Mouse (Mus musculus): ENCODE measurements around the gene Dgcr8.

Dgcr8 gene

GRCm38 (mm10) chr16:18250231-18250630 is 38.8 kb downstream of the Dgcr8 start:
- intact Hi-C loops (cut with DNase I): loop anchor here (5.0 kb wide), 1 partner anchor 37 kb away; the partner anchor contains the start of gene Dgcr8

- intact Hi-C loops (cut with DNase I): no loop called here
Measured at GRCm38 (mm10) chr16:18249364-18249967, 39.6 kb downstream of the Dgcr8 start.

- intact Hi-C loops (cut with DNase I): loop anchor here (1.0 kb wide), 1 partner anchor 13 kb away; the partner anchor contains the start of gene Zdhhc8
Measured at GRCm38 (mm10) chr16:18248433-18249363, 40.3 kb downstream of the Dgcr8 start, which contains the start of the genes Trmt2a and Ranbp1. Gene Trmt2a (plus strand): TSS chr16:18248679. Gene Ranbp1 (minus strand): TSS chr16:18248732.

DNA sequence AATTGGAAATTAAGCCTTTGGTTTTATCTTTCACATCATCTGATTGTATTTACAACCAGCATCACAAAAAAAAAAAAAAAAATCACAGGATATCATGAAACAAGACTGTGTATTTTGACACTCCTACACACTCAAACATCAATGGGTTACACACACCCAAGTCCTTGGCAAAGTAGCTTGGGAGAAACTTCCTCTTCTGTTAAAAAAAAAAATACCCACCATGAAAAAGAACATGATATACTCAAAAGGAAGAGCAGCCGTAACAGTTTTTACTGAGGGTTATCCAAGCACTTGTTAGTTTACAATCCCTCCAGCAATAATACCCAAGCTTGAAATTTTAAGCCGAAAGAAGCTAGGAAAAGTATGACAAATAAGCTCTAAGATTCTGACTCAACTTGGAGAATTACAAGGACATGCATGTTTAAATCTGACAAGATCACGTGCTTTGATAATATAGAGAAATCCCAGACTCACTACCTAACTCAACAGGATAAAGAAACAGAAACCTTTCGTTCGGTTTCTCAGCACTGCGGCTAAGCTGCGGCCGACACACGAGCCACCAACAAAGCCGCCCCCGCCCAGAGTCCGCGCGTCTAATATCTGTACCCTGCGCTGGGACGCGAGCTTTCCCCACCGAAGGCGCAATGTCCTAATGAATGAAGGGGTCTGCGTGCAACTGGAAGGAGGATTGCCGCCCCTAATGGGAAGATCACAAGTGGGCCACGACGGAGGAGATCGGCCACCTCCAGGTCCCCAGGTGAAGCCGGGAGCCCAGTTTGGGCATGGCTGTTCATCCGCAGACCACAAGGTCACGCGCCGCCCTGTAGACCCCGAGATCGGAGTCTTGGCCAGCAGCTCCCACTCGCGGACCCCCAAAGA is 41.3 kb downstream of the Dgcr8 start:
- intact Hi-C loops (cut with DNase I): loop anchor here (1.0 kb wide), 1 partner anchor 12 kb away; the partner anchor contains the start of gene Zdhhc8

DNA sequence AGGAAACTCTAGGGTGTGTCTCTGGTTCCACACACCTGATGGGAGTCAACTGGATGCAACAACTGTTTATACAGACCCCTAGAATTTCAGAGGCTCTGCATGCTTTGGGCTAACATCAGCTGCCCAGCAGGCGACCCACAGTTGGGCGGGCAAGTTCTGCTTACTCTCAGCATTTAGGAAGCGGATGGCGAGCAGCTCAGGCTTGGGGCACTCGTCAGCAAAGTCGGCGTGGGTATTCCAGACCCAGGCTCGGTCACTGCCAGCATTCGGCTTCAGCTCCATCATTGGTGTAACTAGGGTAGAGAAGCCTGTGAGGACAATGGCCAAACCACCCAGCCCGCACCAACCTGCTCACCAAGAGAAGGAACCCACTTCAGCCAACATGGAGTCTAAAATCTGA is 47.5 kb downstream of the Dgcr8 start:
- intact Hi-C loops (cut with DNase I): no loop called here

DNA sequence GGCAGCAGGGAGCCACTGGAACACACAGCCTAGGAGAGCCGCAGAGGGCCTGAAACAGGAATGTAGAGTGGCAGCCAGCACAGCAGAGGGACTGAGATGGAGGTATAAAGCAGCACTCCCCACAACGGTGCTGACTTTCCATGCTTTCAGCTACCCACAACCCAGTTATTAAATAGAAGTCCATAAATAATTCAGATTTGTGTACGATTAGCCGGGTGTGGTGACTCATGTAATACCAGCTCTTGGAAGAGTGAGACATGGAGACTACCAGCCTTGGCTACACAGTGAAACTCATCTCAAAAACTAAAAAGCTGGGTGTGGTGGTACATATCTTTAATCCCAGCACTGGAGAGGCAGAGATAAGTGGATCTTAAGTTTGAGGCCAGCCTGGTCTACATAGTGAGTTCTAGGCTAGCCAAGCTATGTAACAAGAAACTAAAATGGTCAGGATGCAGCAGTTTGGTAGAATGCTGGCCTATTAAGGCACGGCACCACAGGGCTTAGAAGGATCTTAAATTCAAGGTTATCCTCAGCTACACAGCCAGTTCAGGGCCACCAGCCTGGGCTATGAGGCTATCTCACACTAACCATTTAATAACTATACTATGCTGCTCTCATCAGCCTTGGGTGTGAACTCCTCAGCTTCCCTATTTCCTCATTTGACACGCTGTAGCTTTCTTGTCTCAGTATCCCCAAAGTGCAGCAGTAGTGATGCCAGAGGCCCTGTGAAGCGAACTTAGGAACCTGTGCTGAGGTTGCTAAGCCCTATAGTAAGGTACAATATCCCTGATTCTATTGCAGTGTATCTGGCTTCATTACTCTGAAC is 52.2 kb downstream of the Dgcr8 start:
- intact Hi-C loops (cut with DNase I): no loop called here

DNA sequence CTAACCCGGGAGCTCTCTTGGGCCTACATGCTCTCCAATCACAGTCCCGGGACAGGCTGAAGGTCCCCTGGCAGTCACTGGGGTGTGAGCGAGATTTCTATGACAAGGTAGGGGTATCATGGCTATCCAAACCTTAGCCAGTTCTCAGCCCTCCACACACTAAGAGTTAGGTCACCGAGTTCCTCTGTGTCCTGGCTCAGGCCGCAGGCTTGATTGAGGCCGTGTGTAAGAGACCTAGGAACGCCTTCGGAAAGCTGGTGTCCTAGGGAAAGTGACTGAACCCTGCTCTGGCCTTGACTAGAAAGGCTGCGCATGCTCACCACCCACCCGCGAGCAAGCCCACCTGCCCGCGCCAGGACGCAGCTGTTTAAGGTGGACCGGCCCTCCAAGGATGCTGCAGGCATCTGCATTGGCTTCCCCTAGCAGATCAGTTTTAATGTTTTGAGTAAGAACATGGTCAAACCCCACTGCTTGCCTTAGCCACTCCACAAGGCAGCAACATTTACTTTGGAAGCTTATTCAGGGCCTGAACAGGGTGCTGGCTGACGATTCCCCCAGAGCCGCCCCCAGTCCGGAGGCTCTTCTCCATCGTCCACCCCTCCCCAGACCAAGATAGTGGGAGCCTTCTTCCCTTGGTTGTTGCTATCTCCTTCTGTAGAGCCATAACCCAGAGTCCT is 53.5 kb downstream of the Dgcr8 start:
- intact Hi-C loops (cut with DNase I): loop anchor here (1.0 kb wide), 1 partner anchor 13 kb away; the partner anchor contains the start of genes Ranbp1 and Trmt2a

DNA sequence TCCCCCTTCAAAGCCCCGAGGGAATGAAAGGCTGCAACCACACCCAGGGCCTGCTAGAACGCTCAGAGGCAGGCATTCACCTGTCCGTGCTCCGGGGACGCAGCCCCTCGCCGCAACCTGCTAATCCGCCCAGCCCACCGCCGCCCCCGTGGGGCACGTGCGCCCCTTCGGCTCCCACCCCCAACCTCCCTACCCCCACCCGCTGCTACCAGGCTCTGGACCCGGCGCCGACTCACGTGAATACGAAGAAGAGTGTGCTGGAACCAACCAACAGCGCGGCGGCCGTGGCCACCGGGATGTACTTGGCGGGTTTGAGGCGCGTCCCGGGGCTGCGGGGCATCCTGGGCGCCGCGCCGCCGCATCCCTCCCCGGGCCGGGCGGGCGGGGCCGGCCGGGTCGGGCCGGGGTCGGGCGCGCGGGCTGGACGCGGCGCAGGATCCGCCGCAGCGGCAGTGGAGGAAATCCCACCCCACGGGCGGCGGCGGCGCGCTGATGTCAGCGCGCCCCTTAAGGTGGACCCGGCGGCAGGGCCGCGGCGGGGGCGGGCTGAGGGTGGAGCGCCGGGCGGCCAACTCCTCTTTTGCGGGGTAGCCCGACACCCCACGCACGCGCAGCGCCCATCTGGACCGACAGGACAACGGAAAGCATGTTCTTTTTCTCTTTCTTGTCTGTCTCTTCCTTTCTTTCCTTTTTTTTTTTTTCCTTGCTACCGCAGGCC is 54.2 kb downstream of the Dgcr8 start, which contains the start of gene Zdhhc8:
Gene Zdhhc8 (minus strand): TSS at position 466 of the 718 bp plus-strand sequence.
- intact Hi-C loops (cut with DNase I): loop anchor here (1.0 kb wide), 1 partner anchor 13 kb away; the partner anchor contains the start of genes Ranbp1 and Trmt2a

GRCm38 (mm10) chr16:18233919-18234670 is 55.0 kb downstream of the Dgcr8 start:
- intact Hi-C loops (cut with DNase I): no loop called here

- intact Hi-C loops (cut with DNase I): no loop called here
Measured at GRCm38 (mm10) chr16:18233451-18233850, 55.6 kb downstream of the Dgcr8 start.

GRCm38 (mm10) chr16:18231451-18231850 is 57.6 kb downstream of the Dgcr8 start:
- intact Hi-C loops (cut with DNase I): no loop called here

- intact Hi-C loops (cut with DNase I): no loop called here
Measured at GRCm38 (mm10) chr16:18231047-18231446, 58.0 kb downstream of the Dgcr8 start.

- intact Hi-C loops (cut with DNase I): no loop called here
Measured at GRCm38 (mm10) chr16:18230617-18231016, 58.4 kb downstream of the Dgcr8 start.

DNA sequence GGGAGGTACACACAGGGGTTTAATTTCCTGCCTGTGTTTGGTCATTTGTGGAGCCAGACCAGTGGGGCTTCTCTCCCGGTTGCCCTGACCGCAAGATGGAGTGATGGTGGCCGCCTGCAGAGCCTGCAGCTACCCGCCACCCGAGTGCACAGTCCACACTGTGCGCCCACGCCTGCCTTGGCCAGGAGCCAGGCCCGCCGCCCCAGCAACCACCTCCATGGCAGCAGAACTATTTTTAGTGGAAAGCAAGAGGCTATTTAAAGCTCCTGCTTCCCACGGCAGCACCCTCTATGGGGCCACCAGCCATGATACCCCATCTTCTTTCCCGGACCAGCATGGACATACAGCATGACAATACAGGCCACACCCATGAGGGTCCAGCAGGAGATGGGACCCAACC is 59.4 kb downstream of the Dgcr8 start:
- intact Hi-C loops (cut with DNase I): no loop called here

- intact Hi-C loops (cut with DNase I): no loop called here
Measured at GRCm38 (mm10) chr16:18228856-18229255, 60.2 kb downstream of the Dgcr8 start.

DNA sequence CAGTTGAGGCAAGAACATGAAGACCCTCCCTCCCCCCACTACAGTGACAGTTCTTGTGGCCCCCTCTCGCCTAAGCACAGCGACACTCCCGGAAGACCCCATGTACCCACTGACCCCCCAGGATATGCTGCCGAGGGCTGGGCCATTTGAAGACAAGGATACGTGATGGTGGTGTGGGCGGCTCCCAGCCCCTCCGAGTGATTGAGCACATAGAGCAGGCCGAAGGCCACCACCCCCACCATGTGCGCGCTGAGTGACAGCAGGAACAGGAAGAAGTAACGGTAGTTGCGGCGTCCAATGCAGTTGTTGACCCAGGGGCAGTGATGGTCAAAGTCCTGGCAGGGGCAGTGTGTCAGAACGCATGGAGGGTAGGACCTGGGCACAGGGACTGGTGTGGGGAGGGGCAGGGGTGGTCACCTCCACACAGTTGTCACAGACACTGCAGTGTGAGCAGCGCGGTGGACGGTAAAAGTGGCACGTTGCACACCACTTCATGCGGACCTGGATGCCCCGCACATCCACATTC is 61.1 kb downstream of the Dgcr8 start:
- intact Hi-C loops (cut with DNase I): no loop called here

GRCm38 (mm10) chr16:18227187-18227586 is 61.9 kb downstream of the Dgcr8 start:
- intact Hi-C loops (cut with DNase I): no loop called here

DNA sequence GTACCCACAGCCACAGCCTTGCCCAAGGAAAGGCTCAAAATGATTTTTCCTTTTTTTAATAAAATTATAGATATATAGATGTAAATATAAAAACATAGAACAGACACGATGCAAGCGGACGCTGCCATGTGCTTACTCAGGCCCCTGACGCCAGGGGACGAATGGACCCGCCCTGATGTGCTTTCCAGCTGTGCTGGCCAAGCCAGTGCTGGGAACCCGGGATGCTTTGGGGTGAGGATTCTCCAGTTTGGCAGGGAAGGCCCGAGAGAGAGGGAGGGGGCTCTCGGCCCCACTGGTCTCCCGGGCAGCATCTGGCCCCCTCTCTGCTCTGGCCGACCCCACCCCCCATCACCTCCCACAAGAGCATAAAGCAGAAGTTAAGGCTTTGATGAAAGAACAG is 66.9 kb downstream of the Dgcr8 start:
- intact Hi-C loops (cut with DNase I): no loop called here
